9 mouse cellular contexts compared by ENCODE assay signal in genomic region chr11:97810356-97810755, GRCm38 (mm10). TPM values are rescaled to one million over a fixed set of nuclear protein-coding genes. Genes with fewer than 3 reads are reported as not detected.
DNase-seq lines count a peak whose midpoint lies in the region; TF ChIP-seq lines count a peak whose summit lies in the region.
"Had no signal": no experiment of that assay in that cellular context is flagged by ENCODE, and none has a peak within 500 bp of the region (broad histone marks: within the 10 kb centered on the region; RNA-seq: fewer than 3 reads in every experiment).

No protein-coding gene starts in this region.

- no peak overlapping the region for H3K9ac ChIP-seq in heart, adult 2 months (ENCODE audit: low read depth, low read length)

- 77% methylated on average over 7 of the region's 7 CpGs for WGBS in heart, adult 2 months
- WGBS in large intestine, adult 2 months = 30% methylated on average over 7 of the region's 7 CpGs

- intact Hi-C loops in heart, adult 2 months (cut with DNase I) = no loop called here
- intact Hi-C loops in gastrocnemius, postnatal 14 days (cut with DNase I; ENCODE audit: low total_unique reads) = no loop called here

- peak in 1 of 2 experiments; percentile 30 for DNase-seq in heart, adult 2 months
- no peak for DNase-seq in heart, adult 8-10 months (ENCODE audit: low spot score)
- DNase-seq in thymus, postnatal 0 days (ENCODE audit: low spot score) = peak; percentile 49
- no peak for DNase-seq in thymus, postnatal 4 days
- DNase-seq in large intestine, adult 2 months (ENCODE audit: low read depth, low spot score) = peak; percentile 64
- peak; percentile 45 to 50 for DNase-seq in thymus, postnatal 36 days
- DNase-seq in adipocyte (ENCODE audit: low spot score) = no peak
- DNase-seq in gastrocnemius, postnatal 14 days = no peak

- no peak for TF ChIP-seq POLR2A in heart, adult 2 months (IDR thresholded peaks at IDR 0.05; ENCODE audit: insufficient read depth, low read depth, low read length)

- H3K27me3 ChIP-seq in heart, adult 2 months (ENCODE audit: control insufficient read depth, insufficient read depth, low read length) = no peaks in the 10 kb centered on the region

- TF ChIP-seq EP300 in heart, adult 2 months (IDR thresholded peaks at IDR 0.05; ENCODE audit: insufficient read depth, low read depth, low read length) = no peak

- H3K36me3 ChIP-seq in heart, adult 2 months (ENCODE audit: control insufficient read depth, insufficient read depth, low read length) = peaks cover 27% of the 10 kb centered on the region

- H3K79me2 ChIP-seq in heart, adult 2 months (replicated peaks; ENCODE audit: control insufficient read depth, insufficient read depth, low read length) = peaks cover 2% of the 10 kb centered on the region

- TF ChIP-seq CTCF in heart, adult 2 months (IDR thresholded peaks at IDR 0.05) = no peak

- peak overlapping the region; percentile 21 for H3K27ac ChIP-seq in heart, adult 2 months

- H3K4me1 ChIP-seq in heart, adult 2 months (ENCODE audit: control insufficient read depth, insufficient read depth, low read length) = peaks cover 58% of the 10 kb centered on the region

- H3K4me3 ChIP-seq in heart, adult 2 months = no peak overlapping the region
- H3K4me3 ChIP-seq: erythroblast, embryonic 14.5 days had no signal

RNA-seq across cellular contexts. Expression of gene Lasp1, which starts 11.6 kb away (rescaled TPM):
- 10 to 100 TPM; 28.2 to 31.6 TPM for total RNA-seq in heart, adult 2 months (2021)
- 31.1 and 38.5 TPM in 2 replicates for polyA plus RNA-seq in heart, adult 2 months (2012; rRNA removed)
- total RNA-seq in heart, adult 8-10 months (2022) = 10 to 100 TPM; 20.1 to 32.0 (median 25.8) TPM
- 98.7 and 108 TPM in 2 replicates for polyA plus RNA-seq in thymus, postnatal 0 days (2015; fragmentation: Nextera tagmentation; extraction: Ambion mirVana)
- 251 and 313 TPM in 2 replicates for polyA plus RNA-seq in large intestine, adult 2 months (2012; rRNA removed)
- 10 to 100 TPM; 29.9 to 39.5 TPM for total RNA-seq in gastrocnemius, postnatal 14 days (2021)

RNA-seq across cellular contexts. Expression of gene Rpl23, which starts 28.1 kb away (rescaled TPM):
- total RNA-seq in heart, adult 2 months (2021) = 100 to 1,000 TPM; 509 to 574 TPM
- polyA plus RNA-seq in heart, adult 2 months (2012; rRNA removed) = 103 and 140 TPM in 2 replicates
- 100 to 1,000 TPM; 425 to 610 (median 521) TPM for total RNA-seq in heart, adult 8-10 months (2022)
- 766 and 768 TPM in 2 replicates for polyA plus RNA-seq in thymus, postnatal 0 days (2015; fragmentation: Nextera tagmentation; extraction: Ambion mirVana)
- 115 and 147 TPM in 2 replicates for polyA plus RNA-seq in large intestine, adult 2 months (2012; rRNA removed)
- total RNA-seq in gastrocnemius, postnatal 14 days (2021) = 100 to 1,000 TPM; 607 to 676 TPM

RNA-seq across cellular contexts. Expression of gene B230217C12Rik, which starts 30.2 kb away (rescaled TPM):
- 1 to 10 TPM in 1 of 2 experiments, under 1 TPM in 1; 0.64 to 1.6 TPM for total RNA-seq in heart, adult 2 months (2021)
- polyA plus RNA-seq in heart, adult 2 months (2012; rRNA removed) = 2.3 and 2.7 TPM in 2 replicates
- 1 to 10 TPM in 1 of 4 experiments, under 1 TPM in 3; 0.22 to 1.7 (median 0.51) TPM for total RNA-seq in heart, adult 8-10 months (2022)
- polyA plus RNA-seq in thymus, postnatal 0 days (2015; fragmentation: Nextera tagmentation; extraction: Ambion mirVana) = 4.5 and 5.0 TPM in 2 replicates
- 1.2 and 1.4 TPM in 2 replicates for polyA plus RNA-seq in large intestine, adult 2 months (2012; rRNA removed)
- total RNA-seq in gastrocnemius, postnatal 14 days (2021) = 1 to 10 TPM in 1 of 2 experiments, under 1 TPM in 1; 0.84 to 1.5 TPM
- polyA plus RNA-seq: erythroblast, embryonic 14.5 days had no signal

RNA-seq across cellular contexts. Expression of gene 1700001P01Rik, which starts 34.6 kb away (rescaled TPM):
- total RNA-seq in heart, adult 2 months (2021) = not detected
- 0.20 TPM in 1 of 2 replicates, not detected in the other for polyA plus RNA-seq in heart, adult 2 months (2012; rRNA removed)
- not detected for total RNA-seq in heart, adult 8-10 months (2022)
- 0.44 TPM in 1 of 2 replicates, not detected in the other for polyA plus RNA-seq in thymus, postnatal 0 days (2015; fragmentation: Nextera tagmentation; extraction: Ambion mirVana)
- polyA plus RNA-seq in large intestine, adult 2 months (2012; rRNA removed) = 0.22 TPM in 1 of 2 replicates, not detected in the other
- not detected for total RNA-seq in gastrocnemius, postnatal 14 days (2021)
- polyA plus RNA-seq: erythroblast, embryonic 14.5 days had no signal

RNA-seq across cellular contexts. Expression of gene Cwc25, which starts 44.0 kb away (rescaled TPM):
- 1 to 10 TPM; 7.6 to 7.9 TPM for total RNA-seq in heart, adult 2 months (2021)
- polyA plus RNA-seq in heart, adult 2 months (2012; rRNA removed) = 6.0 and 8.7 TPM in 2 replicates
- 1 to 10 TPM; 6.1 to 7.1 (median 6.3) TPM for total RNA-seq in heart, adult 8-10 months (2022)
- 17.7 and 18.5 TPM in 2 replicates for polyA plus RNA-seq in thymus, postnatal 0 days (2015; fragmentation: Nextera tagmentation; extraction: Ambion mirVana)
- polyA plus RNA-seq in large intestine, adult 2 months (2012; rRNA removed) = 5.1 and 7.0 TPM in 2 replicates
- total RNA-seq in gastrocnemius, postnatal 14 days (2021) = 1 to 10 TPM; 6.0 to 6.7 TPM

Comparison
In these comparisons a context has a peak if more than half of its experiments do, and no peak if none do; other contexts are left out.
1. DNase-seq: peak in thymus, postnatal 0 days (single experiment), large intestine, adult 2 months (single experiment) and thymus, postnatal 36 days (2 of 2); none in heart, adult 8-10 months (single experiment), thymus, postnatal 4 days (single experiment), adipocyte (single experiment) and gastrocnemius, postnatal 14 days (single experiment).